Mouse (Mus musculus): ENCODE measurements around the gene Psmf1. TPM values are rescaled to one million over a fixed set of nuclear protein-coding genes. Genes with fewer than 3 reads are reported as not detected.

Psmf1 gene
- polyA plus RNA-seq, 1 experiment from 2014 or later: 46.3 TPM

GRCm38 (mm10) chr2:151733151-151733865 is 10.7 kb downstream of the Psmf1 start:
- Histone ChIP-seq H3K36me3 (peaks cover 53% of the 10 kb centered on the region), H3K4me3 (no peak overlapping the region), H3K4me2 (no peak overlapping the region), H3K27ac (no peak overlapping the region), H3K4me1 (no peaks in the 10 kb centered on the region), H3K9me3 (no peaks in the 10 kb centered on the region), H3K9ac (no peak overlapping the region), H3K27me3 (no peaks in the 10 kb centered on the region)
- ATAC-seq (ENCODE audit: insufficient number of reproducible peaks, insufficient read depth, low FRiP score, low TSS enrichment, low read depth): no peak
- 86% methylated on average over 8 of the region's 8 CpGs for WGBS

GRCm38 (mm10) chr2:151724094-151724493 is 19.9 kb downstream of the Psmf1 start:
- H3K9ac ChIP-seq: no peak overlapping the region
- H3K4me2 ChIP-seq: no peak overlapping the region
- H3K27ac ChIP-seq: no peak overlapping the region
- no peak overlapping the region for H3K4me3 ChIP-seq
- no peaks in the 10 kb centered on the region for H3K9me3 ChIP-seq
- no peak for ATAC-seq (ENCODE audit: insufficient number of reproducible peaks, insufficient read depth, low FRiP score, low TSS enrichment, low read depth)
- H3K27me3 ChIP-seq: no peaks in the 10 kb centered on the region
- H3K36me3 ChIP-seq: peaks cover 78% of the 10 kb centered on the region
- WGBS: 91% methylated on average over 2 of the region's 2 CpGs
- H3K4me1 ChIP-seq: no peaks in the 10 kb centered on the region

GRCm38 (mm10) chr2:151716318-151717055 is 27.5 kb downstream of the Psmf1 start:
- H3K27me3 ChIP-seq: no peaks in the 10 kb centered on the region
- no peak overlapping the region for H3K9ac ChIP-seq
- H3K4me3 ChIP-seq: no peak overlapping the region
- H3K4me2 ChIP-seq: no peak overlapping the region
- no peaks in the 10 kb centered on the region for H3K9me3 ChIP-seq
- no peak for ATAC-seq (ENCODE audit: insufficient number of reproducible peaks, insufficient read depth, low FRiP score, low TSS enrichment, low read depth)
- no peaks in the 10 kb centered on the region for H3K4me1 ChIP-seq
- WGBS: 88% methylated on average over 2 of the region's 2 CpGs
- peaks cover 50% of the 10 kb centered on the region for H3K36me3 ChIP-seq
- no peak overlapping the region for H3K27ac ChIP-seq

- Histone ChIP-seq H3K4me1 (no peaks in the 10 kb centered on the region), H3K27ac (no peak overlapping the region), H3K36me3 (peaks cover 43% of the 10 kb centered on the region), H3K27me3 (no peaks in the 10 kb centered on the region), H3K4me3 (no peak overlapping the region), H3K4me2 (no peak overlapping the region), H3K9me3 (no peaks in the 10 kb centered on the region), H3K9ac (no peak overlapping the region)
- no peak for ATAC-seq (ENCODE audit: insufficient number of reproducible peaks, insufficient read depth, low FRiP score, low TSS enrichment, low read depth)
- WGBS: 88% methylated on average over 4 of the region's 4 CpGs
Observed at GRCm38 (mm10) chr2:151715526-151715925, 28.5 kb downstream of the Psmf1 start.

DNA sequence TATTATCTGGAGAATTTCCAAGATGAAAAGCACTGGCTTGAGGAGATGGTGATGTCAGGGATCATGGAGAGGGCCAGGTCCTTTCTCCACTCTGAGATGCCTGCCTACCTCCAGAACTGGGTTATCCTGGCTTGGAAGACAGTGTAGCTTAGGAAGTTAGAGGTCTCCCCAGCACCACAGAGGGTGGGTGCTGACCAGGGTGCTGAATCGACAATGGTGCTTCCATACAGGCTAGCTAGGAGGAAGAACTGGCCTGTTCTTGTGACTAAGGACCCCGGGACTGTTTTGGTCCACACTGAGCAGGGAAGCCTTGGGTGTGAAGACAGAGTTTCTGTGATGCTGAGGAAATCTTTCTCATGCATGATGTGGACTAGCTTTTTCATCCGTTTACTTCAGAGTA is 31.3 kb downstream of the Psmf1 start:
- H3K4me2 ChIP-seq: no peak overlapping the region
- 30% methylated on average over 3 of the region's 3 CpGs for WGBS

DNA sequence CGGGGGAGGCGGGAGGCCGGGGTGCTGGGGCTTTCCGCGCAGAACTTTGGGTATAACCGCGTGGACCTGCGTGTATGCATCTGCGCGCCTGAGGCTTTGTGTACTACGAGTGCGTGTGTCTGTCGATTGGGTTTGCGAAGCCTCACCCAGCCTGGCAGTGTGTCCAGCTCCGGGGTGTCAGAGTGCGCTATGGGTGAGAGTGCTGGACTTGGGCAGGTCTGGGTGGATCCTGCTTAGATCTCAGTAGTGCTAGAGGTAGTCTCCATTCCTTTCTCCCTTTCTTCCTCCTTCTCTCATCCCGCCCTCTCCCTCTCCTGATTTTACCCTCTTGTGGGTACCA is 41.2 kb downstream of the Psmf1 start:
- 1% methylated on average over 17 of the region's 17 CpGs for WGBS
- H3K4me2 ChIP-seq: peak overlapping the region; percentile 100
- H3K9ac ChIP-seq: peak overlapping the region; percentile 80
- no peaks in the 10 kb centered on the region for H3K9me3 ChIP-seq
- H3K36me3 ChIP-seq: no peaks in the 10 kb centered on the region
- H3K27ac ChIP-seq: no peak overlapping the region
- peaks cover 57% of the 10 kb centered on the region for H3K27me3 ChIP-seq
- H3K4me3 ChIP-seq: peak overlapping the region; percentile 71
- ATAC-seq (ENCODE audit: insufficient number of reproducible peaks, insufficient read depth, low FRiP score, low TSS enrichment, low read depth): no peak; the same call in none of the 2 replicates
- 0 out of 2 replicates have a peak, but pooled peaks cover 6% of the 10 kb centered on the region for H3K4me1 ChIP-seq

More for the DNA sequence above, 31.3 kb downstream of the Psmf1 start:
- no peak for ATAC-seq (ENCODE audit: insufficient number of reproducible peaks, insufficient read depth, low FRiP score, low TSS enrichment, low read depth)
- Histone ChIP-seq H3K9me3 (no peaks in the 10 kb centered on the region), H3K9ac (no peak overlapping the region), H3K4me3 (no peak overlapping the region), H3K27ac (no peak overlapping the region), H3K36me3 (peaks cover 15% of the 10 kb centered on the region), H3K4me1 (0 out of 2 replicates have a peak, but pooled peaks cover 6% of the 10 kb centered on the region), H3K27me3 (no peaks in the 10 kb centered on the region)

DNA sequence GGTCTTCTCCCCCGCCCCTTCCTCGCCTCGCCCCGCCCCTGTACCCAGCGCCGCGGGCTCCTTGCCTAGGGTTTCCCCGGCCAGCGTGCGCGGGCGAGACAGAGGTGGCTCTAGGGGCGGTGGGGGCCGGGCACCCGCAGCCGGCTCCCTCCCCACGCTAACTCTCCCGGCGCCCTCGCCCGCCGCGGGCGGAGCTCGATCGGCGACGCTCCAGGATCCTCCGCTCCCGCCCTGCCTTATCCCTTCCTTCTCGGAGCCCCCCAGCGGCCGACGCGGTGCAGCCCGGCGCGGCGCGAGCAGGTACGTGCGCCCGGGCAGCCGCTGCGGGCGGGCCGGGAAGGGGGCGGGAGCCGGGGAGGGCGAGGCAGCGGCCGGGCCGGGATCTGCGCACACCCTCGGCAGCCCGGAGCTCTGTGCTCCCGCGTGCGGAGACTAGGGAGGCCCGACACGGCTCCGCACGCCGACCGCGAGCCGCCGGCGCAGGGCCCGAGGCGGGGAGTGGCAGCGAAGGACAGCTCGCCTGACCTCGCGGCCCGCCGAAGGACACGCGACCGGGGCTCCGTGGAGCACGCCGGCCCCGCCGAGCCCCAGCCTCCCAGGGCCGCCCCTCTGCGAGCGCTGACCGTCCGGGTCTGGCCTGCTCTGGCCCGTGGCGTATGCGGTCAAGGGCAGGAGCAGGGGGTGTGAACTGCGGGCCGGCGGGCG is 41.7 kb downstream of the Psmf1 start:
- Histone ChIP-seq H3K9me3 (no peaks in the 10 kb centered on the region), H3K27ac (no peak overlapping the region), H3K9ac (peak overlapping the region; percentile 80), H3K4me3 (peak overlapping the region; percentile 71), H3K27me3 (peaks cover 57% of the 10 kb centered on the region), H3K4me2 (peak overlapping the region; percentile 100), H3K4me1 (0 out of 2 replicates have a peak, but pooled peaks cover 6% of the 10 kb centered on the region), H3K36me3 (no peaks in the 10 kb centered on the region)
- ATAC-seq (ENCODE audit: insufficient number of reproducible peaks, insufficient read depth, low FRiP score, low TSS enrichment, low read depth): peak; percentile 72
- under 1% methylated on average over 66 of the region's 97 CpGs for WGBS

DNA sequence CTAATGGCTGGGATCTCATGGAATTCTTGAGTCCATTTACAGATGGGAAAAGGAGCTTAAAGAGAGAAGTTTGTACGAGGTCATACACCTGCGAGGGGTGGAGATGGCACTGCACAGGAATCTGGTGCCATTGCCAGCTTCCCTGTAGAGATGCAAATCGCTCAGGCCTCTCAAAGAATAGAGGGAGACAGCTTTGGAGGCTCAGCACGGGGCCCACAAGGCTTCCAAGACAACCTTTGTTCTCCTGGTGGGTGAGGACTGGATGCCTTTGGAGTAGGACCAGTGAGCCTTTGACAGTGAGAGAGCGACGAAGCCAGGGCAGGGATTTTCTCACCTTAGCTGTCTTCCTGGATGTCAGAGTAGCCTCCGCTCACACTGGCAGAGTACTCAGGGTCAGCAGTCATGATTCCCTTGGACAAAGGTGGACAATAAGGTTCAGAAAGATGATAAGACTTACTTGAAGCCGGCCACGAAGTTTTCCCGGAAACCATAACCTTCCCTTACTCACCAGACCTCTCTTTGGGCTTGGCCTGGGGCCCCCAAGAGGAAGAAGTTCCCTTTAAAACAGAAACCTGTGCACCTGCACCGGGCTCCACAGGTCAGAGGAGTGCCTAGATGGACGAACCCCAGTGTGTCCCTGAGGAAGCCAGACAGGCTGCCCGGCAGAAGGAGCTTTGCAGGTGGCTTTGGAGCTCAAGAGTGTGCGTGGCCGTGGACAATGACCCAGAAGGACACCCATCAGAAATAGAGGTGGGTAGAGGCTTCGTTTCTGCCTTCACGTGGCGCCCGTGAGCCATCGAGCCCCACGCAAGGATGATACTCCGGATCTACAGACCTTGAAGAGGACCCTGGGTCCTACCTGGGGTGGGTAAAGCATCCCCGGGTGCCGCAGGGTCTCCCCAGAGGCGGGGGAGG is 42.5 kb downstream of the Psmf1 start, which contains the start of gene Tmem74b:
TSS of gene Tmem74b (plus strand) at position 778 of the 915 bp plus-strand sequence.
- peak within 1 kb of the TSS; percentile 100 for H3K4me2 ChIP-seq
- H3K9me3 ChIP-seq: no peaks in the 10 kb centered on the region
- H3K27ac ChIP-seq: no peak within 1 kb of the TSS
- no peaks in the 10 kb centered on the region for H3K36me3 ChIP-seq
- no peak for ATAC-seq (ENCODE audit: insufficient number of reproducible peaks, insufficient read depth, low FRiP score, low TSS enrichment, low read depth)
- WGBS: 3% methylated on average over 24 of the region's 25 CpGs
- H3K9ac ChIP-seq: peak within 1 kb of the TSS; percentile 80
- H3K4me3 ChIP-seq: peak within 1 kb of the TSS; percentile 71
- 0 out of 2 replicates have a peak, but pooled peaks cover 6% of the 10 kb centered on the region for H3K4me1 ChIP-seq
- H3K27me3 ChIP-seq: peaks cover 57% of the 10 kb centered on the region

DNA sequence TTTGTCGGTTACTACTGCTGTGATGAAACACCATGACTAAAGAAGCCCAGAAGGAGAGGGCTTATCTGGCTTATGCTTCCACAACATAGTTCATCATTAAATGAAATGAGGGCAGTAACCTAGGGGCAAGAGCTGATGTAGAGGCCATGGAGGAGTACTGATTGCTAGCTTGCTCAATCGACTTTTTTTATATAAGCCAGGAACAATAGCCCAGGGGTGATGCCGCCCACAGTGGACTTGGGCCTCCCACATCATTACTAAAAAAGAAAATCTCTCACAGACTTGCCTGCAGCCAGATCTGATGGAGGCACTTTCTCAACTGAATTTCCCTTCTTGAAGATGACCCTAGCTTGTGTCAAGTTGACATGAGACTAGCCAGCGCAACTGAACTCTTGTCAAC is 61.0 kb downstream of the Psmf1 start:
- Histone ChIP-seq H3K9ac (no peak overlapping the region), H3K4me3 (no peak overlapping the region), H3K9me3 (no peaks in the 10 kb centered on the region), H3K4me1 (no peaks in the 10 kb centered on the region), H3K4me2 (no peak overlapping the region), H3K27me3 (no peaks in the 10 kb centered on the region), H3K27ac (no peak overlapping the region), H3K36me3 (no peaks in the 10 kb centered on the region)
- 85% methylated on average over 4 of the region's 4 CpGs for WGBS
- ATAC-seq (ENCODE audit: insufficient number of reproducible peaks, insufficient read depth, low FRiP score, low TSS enrichment, low read depth): no peak

GRCm38 (mm10) chr2:151682357-151682756 is 61.6 kb downstream of the Psmf1 start:
- H3K9me3 ChIP-seq: no peaks in the 10 kb centered on the region

DNA sequence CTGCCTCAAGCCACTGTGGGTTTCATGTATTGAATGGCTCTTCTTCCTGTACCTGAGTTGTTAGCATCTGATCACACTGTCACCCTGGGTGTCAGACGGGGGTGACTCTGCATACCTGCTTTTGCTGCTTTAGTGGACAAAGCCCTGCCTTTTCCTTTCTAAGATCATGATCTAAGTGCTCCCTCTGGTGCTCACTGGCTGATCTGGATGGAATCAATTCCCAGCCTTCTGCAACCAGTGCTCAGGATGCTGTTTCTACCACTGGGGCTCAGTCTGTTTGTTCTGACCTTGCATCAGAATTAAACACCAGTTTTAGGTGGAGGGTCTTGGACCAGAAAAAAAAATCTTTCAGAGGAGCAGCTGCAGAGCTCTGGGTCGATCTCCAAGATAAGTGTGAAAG is 67.8 kb downstream of the Psmf1 start:
- Histone ChIP-seq H3K27me3 (peaks cover 1% of the 10 kb centered on the region; the same call in 1 of the 2 replicates), H3K9me3 (no peaks in the 10 kb centered on the region), H3K36me3 (no peaks in the 10 kb centered on the region), H3K4me1 (no peaks in the 10 kb centered on the region), H3K4me3 (no peak overlapping the region), H3K9ac (no peak overlapping the region), H3K4me2 (no peak overlapping the region), H3K27ac (no peak overlapping the region)
- ATAC-seq (ENCODE audit: insufficient number of reproducible peaks, insufficient read depth, low FRiP score, low TSS enrichment, low read depth): no peak
- 70% methylated on average over 2 of the region's 2 CpGs for WGBS

More at GRCm38 (mm10) chr2:151682357-151682756, 61.6 kb downstream of the Psmf1 start:
- no peak overlapping the region for H3K9ac ChIP-seq
- WGBS: 59% methylated on average over 3 of the region's 3 CpGs
- no peaks in the 10 kb centered on the region for H3K36me3 ChIP-seq
- no peaks in the 10 kb centered on the region for H3K4me1 ChIP-seq
- H3K4me2 ChIP-seq: no peak overlapping the region
- H3K27ac ChIP-seq: no peak overlapping the region
- H3K27me3 ChIP-seq: no peaks in the 10 kb centered on the region
- ATAC-seq (ENCODE audit: insufficient number of reproducible peaks, insufficient read depth, low FRiP score, low TSS enrichment, low read depth): no peak
- H3K4me3 ChIP-seq: no peak overlapping the region

Measured in embryonic facial prominence, embryonic 13.5 days (tissue).